Mouse (Mus musculus): ENCODE measurements around the gene Adgrl3. TPM values are rescaled to one million over a fixed set of nuclear protein-coding genes. Genes with fewer than 3 reads are reported as not detected.

The Adgrl3 gene
- total and polyA plus RNA-seq, 3 experiments: not detected

DNA sequence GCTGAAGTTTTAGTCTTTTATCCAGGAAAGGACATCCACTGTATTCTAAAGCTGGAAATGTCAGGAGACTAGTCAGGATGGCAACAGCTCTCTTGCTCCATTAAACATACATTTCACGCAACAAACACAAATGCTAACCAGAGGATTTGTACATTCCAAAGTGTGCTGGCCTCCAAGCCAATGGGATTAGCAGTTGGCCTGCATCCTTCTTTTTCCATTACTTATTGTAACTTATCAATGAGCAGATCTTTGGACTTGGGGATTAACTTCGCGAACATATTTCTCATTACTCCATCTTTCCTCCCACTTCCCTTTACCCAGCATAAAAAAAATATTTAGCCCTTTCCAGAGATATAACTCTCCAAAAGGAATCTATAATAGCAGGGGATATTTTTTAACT lies 732.5 kb downstream of the Adgrl3 start:
- no peak for DNase-seq (ENCODE audit: low read depth, low spot score)
- Histone ChIP-seq H3K27ac (ENCODE audit: control insufficient read depth, low read depth, low read length) (no peak overlapping the region), H3K4me1 (ENCODE audit: control insufficient read depth in 1 of 2, insufficient read depth in 2 of 2, low read length in 2 of 2) (no peaks in the 10 kb centered on the region), H3K36me3 (ENCODE audit: control insufficient read depth in 1 of 2, insufficient read depth in 2 of 2, low read length in 2 of 2) (no peaks in the 10 kb centered on the region), H3K9ac (ENCODE audit: control insufficient read depth, low read depth, low read length, poor library complexity, severe bottlenecking) (no peak overlapping the region), H3K4me3 (ENCODE audit: control insufficient read depth in 1 of 2, insufficient read depth in 1 of 2, low read depth in 2 of 2, low read length in 2 of 2) (no peak overlapping the region), H3K79me2 (ENCODE audit: control insufficient read depth, insufficient read depth, low read length, poor library complexity) (no peaks in the 10 kb centered on the region), H3K27me3 (ENCODE audit: control insufficient read depth in 1 of 2, insufficient read depth in 2 of 2, low read length in 2 of 2) (no peaks in the 10 kb centered on the region), H3K9me3 (replicated peaks; ENCODE audit: insufficient read depth, low read length) (no peaks in the 10 kb centered on the region)
- TF ChIP-seq TAL1 (IDR thresholded peaks at IDR 0.05; ENCODE audit: low read length) (no peak), JUND (IDR thresholded peaks at IDR 0.05; ENCODE audit: low read depth, low read length) (no peak), E2F4 (IDR thresholded peaks at IDR 0.05; ENCODE audit: borderline replicate concordance, low read depth, low read length) (no peak), ZC3H11A (IDR thresholded peaks at IDR 0.05; ENCODE audit: low read depth, low read length) (no peak), CHD2 (IDR thresholded peaks at IDR 0.05; ENCODE audit: low read length) (no peak), CHD1 (IDR thresholded peaks at IDR 0.05; ENCODE audit: low read depth, low read length) (no peak), MYB (IDR thresholded peaks at IDR 0.05; ENCODE audit: low read depth, low read length) (no peak), ZNF384 (IDR thresholded peaks at IDR 0.05; ENCODE audit: low read depth, low read length) (no peak), RCOR1 (IDR thresholded peaks at IDR 0.05; ENCODE audit: low read depth, low read length) (no peak), ZMIZ1 (IDR thresholded peaks at IDR 0.05; ENCODE audit: low read depth, low read length) (no peak), USF2 (IDR thresholded peaks at IDR 0.05; ENCODE audit: borderline replicate concordance in 1 of 2, insufficient read depth in 1 of 2, low read depth in 1 of 2, low read length in 2 of 2) (no peak)

DNA sequence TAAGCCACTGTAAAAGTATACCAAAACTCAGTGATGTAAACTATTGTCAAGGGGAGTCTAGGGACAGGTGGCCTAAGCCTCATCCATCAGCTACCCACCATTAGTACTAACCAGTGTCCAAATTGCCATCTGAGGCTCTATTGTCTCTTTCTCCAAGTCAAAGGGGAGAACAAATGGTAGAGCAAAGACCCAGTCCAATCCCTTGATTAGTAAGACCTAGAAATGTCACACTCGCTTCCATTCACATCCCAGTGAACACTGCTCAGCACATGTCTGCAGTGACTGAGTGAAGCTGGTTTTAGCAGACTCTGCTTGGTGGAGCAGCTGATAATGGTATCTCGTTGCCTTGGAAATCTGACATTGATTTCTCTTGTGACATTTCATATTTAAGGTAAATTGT lies 735.8 kb downstream of the Adgrl3 start:
- H3K4me3 ChIP-seq (ENCODE audit: control insufficient read depth in 1 of 2, insufficient read depth in 1 of 2, low read depth in 2 of 2, low read length in 2 of 2): no peak overlapping the region
- no peak for DNase-seq (ENCODE audit: low read depth, low spot score)
- TF ChIP-seq BHLHE40 (IDR thresholded peaks at IDR 0.05; ENCODE audit: borderline replicate concordance, low read depth, low read length): no peak
- TF ChIP-seq GATA1 (IDR thresholded peaks at IDR 0.05; ENCODE audit: low read depth, low read length): no peak
- no peak for TF ChIP-seq MYC (IDR thresholded peaks at IDR 0.05; ENCODE audit: low read depth, low read length)
- TF ChIP-seq USF2 (IDR thresholded peaks at IDR 0.05; ENCODE audit: borderline replicate concordance in 1 of 2, insufficient read depth in 1 of 2, low read depth in 1 of 2, low read length in 2 of 2): no peak
- no peak for TF ChIP-seq NRF1 (IDR thresholded peaks at IDR 0.05; ENCODE audit: insufficient read depth, low read depth, low read length, poor library complexity, severe bottlenecking)
- TF ChIP-seq EP300 (IDR thresholded peaks at IDR 0.05; ENCODE audit: low read depth in 1 of 2, low read length in 2 of 2): no peak
- no peak for TF ChIP-seq SIN3A (IDR thresholded peaks at IDR 0.05; ENCODE audit: low read length)
- TF ChIP-seq HCFC1 (IDR thresholded peaks at IDR 0.05; ENCODE audit: low read depth, low read length): no peak
- TF ChIP-seq CTCF (IDR thresholded peaks at IDR 0.05 in 2 of 3, conservative IDR thresholded peaks at IDR 0.05 in 1 of 3; ENCODE audit: control insufficient read depth in 1 of 3, insufficient read depth in 1 of 3, low read depth in 2 of 3, low read length in 3 of 3, poor library complexity in 1 of 3, severe bottlenecking in 1 of 3): no peak
- no peak overlapping the region for H3K27ac ChIP-seq (ENCODE audit: control insufficient read depth, low read depth, low read length)
- H3K9ac ChIP-seq (ENCODE audit: control insufficient read depth, low read depth, low read length, poor library complexity, severe bottlenecking): no peak overlapping the region
- no peaks in the 10 kb centered on the region for H3K4me1 ChIP-seq (ENCODE audit: control insufficient read depth in 1 of 2, insufficient read depth in 2 of 2, low read length in 2 of 2)
- H3K36me3 ChIP-seq (ENCODE audit: control insufficient read depth in 1 of 2, insufficient read depth in 2 of 2, low read length in 2 of 2): no peaks in the 10 kb centered on the region
- H3K9me3 ChIP-seq (replicated peaks; ENCODE audit: insufficient read depth, low read length): no peaks in the 10 kb centered on the region
- H3K27me3 ChIP-seq (ENCODE audit: control insufficient read depth in 1 of 2, insufficient read depth in 2 of 2, low read length in 2 of 2): no peaks in the 10 kb centered on the region
- no peaks in the 10 kb centered on the region for H3K79me2 ChIP-seq (ENCODE audit: control insufficient read depth, insufficient read depth, low read length, poor library complexity)
